In the genomic region with DNA sequence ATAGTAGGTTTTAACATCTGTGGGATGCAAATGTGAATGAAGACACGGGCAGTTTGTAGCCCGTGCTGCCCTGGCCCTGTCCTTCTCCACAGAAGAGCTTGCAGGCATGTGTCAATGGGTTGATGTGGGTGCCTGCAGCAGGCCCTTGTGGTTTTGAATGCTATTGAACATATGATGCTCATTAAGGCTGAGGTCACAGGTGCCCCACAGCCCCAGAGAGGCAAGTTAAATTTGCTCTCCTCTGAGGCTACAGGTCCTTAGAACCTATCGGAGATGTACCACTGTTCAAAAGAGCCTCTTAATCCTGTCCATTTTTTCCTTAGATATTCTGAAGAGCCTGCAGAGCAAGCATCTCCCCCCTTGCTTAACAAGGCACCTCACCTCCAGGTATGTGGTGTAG, we compare ENCODE assay signal across 7 mouse cellular contexts.
DNase-seq lines count a peak whose midpoint lies in the region; ATAC-seq and TF ChIP-seq lines count a peak whose summit lies in the region.

No protein-coding gene starts in this region.

- DNase-seq in left cerebral cortex, adult 2 months (ENCODE audit: extremely low spot score in 1 of 2, low spot score in 2 of 2): no peak
- DNase-seq in left cerebral cortex, postnatal 25 days (ENCODE audit: low spot score in 2 of 2): no peak
- no peak for DNase-seq in intestine, embryonic 14.5 days (ENCODE audit: low spot score)
- DNase-seq in spleen, adult 18-20 months: no peak
- no peak for DNase-seq in spleen, postnatal 36 days (ENCODE audit: low spot score in 2 of 2)

- H3K9me3 ChIP-seq in forebrain, embryonic 12.5 days: no peaks in the 10 kb centered on the region
- no peaks in the 10 kb centered on the region for H3K9me3 ChIP-seq in intestine, embryonic 14.5 days (ENCODE audit: control insufficient read depth, low read length)
- no peaks in the 10 kb centered on the region for H3K9me3 ChIP-seq in neural tube, embryonic 15.5 days (replicated peaks)

- no peak overlapping the region for H3K4me3 ChIP-seq in left cerebral cortex, adult 2 months
- no peak overlapping the region for H3K4me3 ChIP-seq in forebrain, embryonic 12.5 days (replicated peaks)
- no peak overlapping the region for H3K4me3 ChIP-seq in intestine, embryonic 14.5 days (ENCODE audit: low read depth, low read length)
- H3K4me3 ChIP-seq in neural tube, embryonic 15.5 days (replicated peaks): no peak overlapping the region

- peak overlapping the region; percentile 17 for H3K4me2 ChIP-seq in forebrain, embryonic 12.5 days
- peak overlapping the region; percentile 36 for H3K4me2 ChIP-seq in intestine, embryonic 14.5 days (ENCODE audit: low read length)
- H3K4me2 ChIP-seq in neural tube, embryonic 15.5 days: peak overlapping the region; percentile 22; the same call in 1 of the 2 replicates

- intact Hi-C loops in left cerebral cortex, adult 2 months (cut with DNase I): no loop called here
- intact Hi-C loops in left cerebral cortex, postnatal 25 days (cut with DNase I): loop anchor here (10.0 kb wide), 1 partner anchor 313 kb away; no protein-coding TSS in a partner anchor

- no peaks in the 10 kb centered on the region for H3K27me3 ChIP-seq in forebrain, embryonic 12.5 days
- H3K27me3 ChIP-seq in intestine, embryonic 14.5 days (replicated peaks; ENCODE audit: control insufficient read depth, insufficient read depth, low read length): no peaks in the 10 kb centered on the region
- no peaks in the 10 kb centered on the region for H3K27me3 ChIP-seq in neural tube, embryonic 15.5 days (replicated peaks)

- no peak overlapping the region for H3K9ac ChIP-seq in forebrain, embryonic 12.5 days
- no peak overlapping the region for H3K9ac ChIP-seq in intestine, embryonic 14.5 days (ENCODE audit: low read length)
- 0 out of 2 replicates have a peak overlapping the region, but pooled peaks have one; percentile 4 for H3K9ac ChIP-seq in neural tube, embryonic 15.5 days (replicated peaks)

- ATAC-seq in forebrain, embryonic 12.5 days (ENCODE audit: low FRiP score): no peak; the same call in 1 of the 2 replicates
- ATAC-seq in intestine, embryonic 14.5 days (replicated peaks; ENCODE audit: low FRiP score, low TSS enrichment, low read depth): no peak; the same call in 1 of the 2 replicates
- ATAC-seq in neural tube, embryonic 15.5 days (ENCODE audit: low FRiP score): peak; percentile 9

- TF ChIP-seq CTCF in left cerebral cortex, adult 2 months (IDR thresholded peaks at IDR 0.05): no peak

- H3K27ac ChIP-seq in left cerebral cortex, adult 2 months: peak overlapping the region; percentile 40
- peak overlapping the region; percentile 90 for H3K27ac ChIP-seq in forebrain, embryonic 12.5 days
- H3K27ac ChIP-seq in intestine, embryonic 14.5 days (ENCODE audit: low read depth): peak overlapping the region; percentile 86; the same call in 1 of the 2 replicates
- peak overlapping the region; percentile 84 for H3K27ac ChIP-seq in neural tube, embryonic 15.5 days (replicated peaks)

- H3K36me3 ChIP-seq in forebrain, embryonic 12.5 days (replicated peaks): no peaks in the 10 kb centered on the region
- no peaks in the 10 kb centered on the region for H3K36me3 ChIP-seq in intestine, embryonic 14.5 days (ENCODE audit: control insufficient read depth, insufficient read depth, low read length)
- H3K36me3 ChIP-seq in neural tube, embryonic 15.5 days: no peaks in the 10 kb centered on the region

- WGBS in forebrain, embryonic 12.5 days: 51% methylated on average over 3 of the region's 3 CpGs
- 65% methylated on average over 3 of the region's 3 CpGs for WGBS in intestine, embryonic 14.5 days
- 34% methylated on average over 3 of the region's 3 CpGs for WGBS in neural tube, embryonic 15.5 days

- peaks cover 34% of the 10 kb centered on the region for H3K4me1 ChIP-seq in forebrain, embryonic 12.5 days
- H3K4me1 ChIP-seq in intestine, embryonic 14.5 days (replicated peaks; ENCODE audit: control insufficient read depth, insufficient read depth, low read length): peaks cover 23% of the 10 kb centered on the region
- H3K4me1 ChIP-seq in neural tube, embryonic 15.5 days: peaks cover 40% of the 10 kb centered on the region

Comparison
In these comparisons a context has a peak if more than half of its experiments do, and no peak if none do; other contexts are left out.
1. H3K27ac ChIP-seq: peak in every context shown above with its lines; median percentile 90 in forebrain, embryonic 12.5 days; 86 in intestine, embryonic 14.5 days; 84 in neural tube, embryonic 15.5 days; 40 in left cerebral cortex, adult 2 months.